Mouse (Mus musculus): Measurements from ENCODE around the gene Nop14. TPM values are rescaled to one million over a fixed set of nuclear protein-coding genes. Genes with fewer than 3 reads are reported as not detected.
"Not testable (repeated sequence)": the region's sequence is repeated elsewhere in the genome, so short reads cannot be mapped to it uniquely, and the experiment has no call there.

Nop14 gene
- total and polyA plus RNA-seq, 3 experiments = 8.5 to 11.8 (median 11.4) TPM

- 85% methylated on average over 4 of the region's 4 CpGs for WGBS
- Histone ChIP-seq H3K27me3 (ENCODE audit: control insufficient read depth, insufficient read depth, low read length) (no peaks in the 10 kb centered on the region), H3K4me1 (ENCODE audit: control insufficient read depth, insufficient read depth, low read length) (no peaks in the 10 kb centered on the region; the same call in 1 of the 2 replicates), H3K27ac (no peak overlapping the region), H3K9ac (ENCODE audit: low read depth, low read length) (no peak overlapping the region), H3K36me3 (ENCODE audit: control insufficient read depth, insufficient read depth, low read length) (0 out of 2 replicates have a peak, but pooled peaks cover 5% of the 10 kb centered on the region), H3K79me2 (replicated peaks; ENCODE audit: control insufficient read depth, insufficient read depth, low read length) (no peaks in the 10 kb centered on the region), H3K4me3 (no peak overlapping the region)
- intact Hi-C loops (cut with DNase I) = loop anchor here (5.0 kb wide), 1 partner anchor 63 kb away; no protein-coding TSS in a partner anchor
- no peak for DNase-seq
- TF ChIP-seq POLR2A (IDR thresholded peaks at IDR 0.05; ENCODE audit: insufficient read depth, low read depth, low read length) = no peak
- no peak for TF ChIP-seq EP300 (IDR thresholded peaks at IDR 0.05; ENCODE audit: insufficient read depth, low read depth, low read length)
- no peak for TF ChIP-seq CTCF (IDR thresholded peaks at IDR 0.05)
Measured at GRCm38 (mm10) chr5:34609966-34610365, 50.0 kb downstream of the Nop14 start.

GRCm38 (mm10) chr5:34608226-34608625, 51.7 kb downstream of the Nop14 start:
- no peak for DNase-seq
- no peaks in the 10 kb centered on the region for H3K27me3 ChIP-seq (ENCODE audit: control insufficient read depth, insufficient read depth, low read length)
- no peak overlapping the region for H3K4me3 ChIP-seq
- TF ChIP-seq CTCF (IDR thresholded peaks at IDR 0.05) (no peak), POLR2A (IDR thresholded peaks at IDR 0.05; ENCODE audit: insufficient read depth, low read depth, low read length) (no peak), EP300 (IDR thresholded peaks at IDR 0.05; ENCODE audit: insufficient read depth, low read depth, low read length) (no peak)
- H3K79me2 ChIP-seq (replicated peaks; ENCODE audit: control insufficient read depth, insufficient read depth, low read length) = no peaks in the 10 kb centered on the region; the same call in 1 of the 2 replicates
- no peak overlapping the region for H3K9ac ChIP-seq (ENCODE audit: low read depth, low read length)
- H3K4me1 ChIP-seq (ENCODE audit: control insufficient read depth, insufficient read depth, low read length) = no peaks in the 10 kb centered on the region
- intact Hi-C loops (cut with DNase I) = loop anchor here (5.0 kb wide), 1 partner anchor 61 kb away; no protein-coding TSS in a partner anchor
- 62% methylated on average over 3 of the region's 3 CpGs for WGBS
- H3K27ac ChIP-seq = no peak overlapping the region
- H3K36me3 ChIP-seq (ENCODE audit: control insufficient read depth, insufficient read depth, low read length) = 0 out of 2 replicates have a peak, but pooled peaks cover 2% of the 10 kb centered on the region

GRCm38 (mm10) chr5:34607100-34607880, 52.7 kb downstream of the Nop14 start:
- no peak overlapping the region for H3K9ac ChIP-seq (ENCODE audit: low read depth, low read length)
- no peak for DNase-seq
- no peaks in the 10 kb centered on the region; the same call in 1 of the 2 replicates for H3K79me2 ChIP-seq (replicated peaks; ENCODE audit: control insufficient read depth, insufficient read depth, low read length)
- 0 out of 2 replicates have a peak, but pooled peaks cover 2% of the 10 kb centered on the region for H3K36me3 ChIP-seq (ENCODE audit: control insufficient read depth, insufficient read depth, low read length)
- H3K4me3 ChIP-seq = no peak overlapping the region
- intact Hi-C loops (cut with DNase I) = loop anchor here (5.0 kb wide), 1 partner anchor 60 kb away; no protein-coding TSS in a partner anchor
- 81% methylated on average over 8 of the region's 8 CpGs for WGBS
- H3K27me3 ChIP-seq (ENCODE audit: control insufficient read depth, insufficient read depth, low read length) = no peaks in the 10 kb centered on the region
- H3K27ac ChIP-seq = no peak overlapping the region
- H3K4me1 ChIP-seq (ENCODE audit: control insufficient read depth, insufficient read depth, low read length) = no peaks in the 10 kb centered on the region
- TF ChIP-seq EP300 (IDR thresholded peaks at IDR 0.05; ENCODE audit: insufficient read depth, low read depth, low read length) (no peak), CTCF (IDR thresholded peaks at IDR 0.05) (0 out of 2 replicates have a peak, but pooled peaks have one; percentile 6)

GRCm38 (mm10) chr5:34604576-34604975, 55.4 kb downstream of the Nop14 start:
- Histone ChIP-seq H3K27ac (no peak overlapping the region), H3K27me3 (ENCODE audit: control insufficient read depth, insufficient read depth, low read length) (no peaks in the 10 kb centered on the region), H3K9ac (ENCODE audit: low read depth, low read length) (no peak overlapping the region), H3K4me3 (no peak overlapping the region), H3K4me1 (ENCODE audit: control insufficient read depth, insufficient read depth, low read length) (no peaks in the 10 kb centered on the region), H3K79me2 (replicated peaks; ENCODE audit: control insufficient read depth, insufficient read depth, low read length) (peaks cover 1% of the 10 kb centered on the region; the same call in 1 of the 2 replicates), H3K36me3 (ENCODE audit: control insufficient read depth, insufficient read depth, low read length) (no peaks in the 10 kb centered on the region)
- intact Hi-C loops (cut with DNase I) = no loop called here
- no peak for DNase-seq
- 92% methylated on average over 5 of the region's 5 CpGs for WGBS
- no peak for TF ChIP-seq POLR2A (IDR thresholded peaks at IDR 0.05; ENCODE audit: insufficient read depth, low read depth, low read length)
- no peak for TF ChIP-seq CTCF (IDR thresholded peaks at IDR 0.05)
- TF ChIP-seq EP300 (IDR thresholded peaks at IDR 0.05; ENCODE audit: insufficient read depth, low read depth, low read length) = no peak

GRCm38 (mm10) chr5:34593202-34593727, 66.7 kb downstream of the Nop14 start:
- Histone ChIP-seq H3K4me1 (ENCODE audit: control insufficient read depth, insufficient read depth, low read length) (peaks cover 9% of the 10 kb centered on the region), H3K4me3 (no peak overlapping the region), H3K27me3 (ENCODE audit: control insufficient read depth, insufficient read depth, low read length) (no peaks in the 10 kb centered on the region), H3K79me2 (replicated peaks; ENCODE audit: control insufficient read depth, insufficient read depth, low read length) (peaks cover 8% of the 10 kb centered on the region), H3K9ac (ENCODE audit: low read depth, low read length) (no peak overlapping the region), H3K36me3 (ENCODE audit: control insufficient read depth, insufficient read depth, low read length) (peaks cover 2% of the 10 kb centered on the region; the same call in 1 of the 2 replicates), H3K27ac (no peak overlapping the region)
- TF ChIP-seq POLR2A (IDR thresholded peaks at IDR 0.05; ENCODE audit: insufficient read depth, low read depth, low read length) (no peak), EP300 (IDR thresholded peaks at IDR 0.05; ENCODE audit: insufficient read depth, low read depth, low read length) (no peak), CTCF (IDR thresholded peaks at IDR 0.05) (no peak)
- no peak for DNase-seq
- intact Hi-C loops (cut with DNase I) = no loop called here
- WGBS = 94% methylated on average over 9 of the region's 9 CpGs

- Histone ChIP-seq H3K36me3 (ENCODE audit: control insufficient read depth, insufficient read depth, low read length) (peaks cover 2% of the 10 kb centered on the region; the same call in 1 of the 2 replicates), H3K27ac (no peak overlapping the region), H3K9ac (ENCODE audit: low read depth, low read length) (no peak overlapping the region), H3K79me2 (replicated peaks; ENCODE audit: control insufficient read depth, insufficient read depth, low read length) (peaks cover 11% of the 10 kb centered on the region), H3K27me3 (ENCODE audit: control insufficient read depth, insufficient read depth, low read length) (no peaks in the 10 kb centered on the region), H3K4me1 (ENCODE audit: control insufficient read depth, insufficient read depth, low read length) (peaks cover 9% of the 10 kb centered on the region), H3K4me3 (no peak overlapping the region)
- no peak for TF ChIP-seq POLR2A (IDR thresholded peaks at IDR 0.05; ENCODE audit: insufficient read depth, low read depth, low read length)
- TF ChIP-seq EP300 (IDR thresholded peaks at IDR 0.05; ENCODE audit: insufficient read depth, low read depth, low read length) = no peak
- no peak for TF ChIP-seq CTCF (IDR thresholded peaks at IDR 0.05)
- 77% methylated on average over 6 of the region's 6 CpGs for WGBS
- intact Hi-C loops (cut with DNase I) = no loop called here
- no peak for DNase-seq
Measured at GRCm38 (mm10) chr5:34592666-34593065, 67.3 kb downstream of the Nop14 start.

GRCm38 (mm10) chr5:34592224-34592623, 67.7 kb downstream of the Nop14 start:
- DNase-seq; H3K36me3 ChIP-seq (ENCODE audit: control insufficient read depth, insufficient read depth, low read length); H3K27me3 ChIP-seq (ENCODE audit: control insufficient read depth, insufficient read depth, low read length); H3K4me3 ChIP-seq; H3K9ac ChIP-seq (ENCODE audit: low read depth, low read length); H3K27ac ChIP-seq; intact Hi-C loops (cut with DNase I); H3K4me1 ChIP-seq (ENCODE audit: control insufficient read depth, insufficient read depth, low read length): not testable (repeated sequence)
- peaks cover 10% of the 10 kb centered on the region for H3K79me2 ChIP-seq (replicated peaks; ENCODE audit: control insufficient read depth, insufficient read depth, low read length)
- 91% methylated on average over 5 of the region's 5 CpGs for whole genome bisulfite sequencing
